11 mouse cellular contexts compared by ENCODE assay signal in the genomic region with DNA sequence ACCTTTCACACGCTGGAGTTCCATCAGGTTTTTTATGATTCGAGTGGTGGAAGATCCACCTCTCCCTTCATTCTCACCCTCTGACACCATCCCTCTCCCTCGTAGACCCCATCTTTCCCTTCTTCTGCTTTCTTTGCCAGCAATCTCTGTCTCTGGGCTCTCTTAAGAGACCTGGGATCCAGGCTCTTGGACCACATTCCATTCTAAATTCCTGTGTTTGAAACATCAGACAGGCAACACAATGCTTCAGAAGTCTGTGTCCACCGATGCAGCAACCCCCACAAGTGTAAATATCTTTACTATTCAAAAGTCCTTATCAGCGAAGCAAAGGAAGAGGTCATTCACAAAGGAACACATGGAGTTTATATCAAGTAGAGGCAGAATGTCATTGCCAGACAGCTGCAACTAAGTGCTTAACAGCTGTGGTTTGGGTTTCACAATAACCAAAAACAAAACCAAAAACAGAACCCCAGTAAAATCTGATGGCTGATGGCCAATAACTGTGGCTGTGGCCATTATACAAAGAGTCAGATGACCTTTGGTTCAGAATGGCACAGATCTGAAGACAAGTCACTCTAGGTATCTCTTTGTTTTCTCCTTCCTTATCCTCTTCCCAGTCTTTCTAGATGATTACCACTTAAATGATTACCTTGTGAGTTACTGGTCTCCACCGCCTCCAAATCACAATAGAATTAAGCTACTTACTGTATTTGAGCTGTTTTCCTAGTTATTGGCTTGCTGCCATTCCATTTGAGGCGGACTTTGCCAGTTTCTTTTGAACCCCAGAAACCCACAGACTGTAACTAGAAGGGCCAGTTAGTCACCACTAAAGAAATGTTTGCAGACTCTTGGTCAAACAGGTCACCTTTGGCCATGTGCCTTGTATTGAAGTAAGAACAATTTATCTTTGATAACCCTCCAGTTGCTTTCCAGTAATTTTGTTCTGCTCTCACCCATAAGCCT.
DNase-seq lines count a peak whose midpoint lies in the region; ATAC-seq and TF ChIP-seq lines count a peak whose summit lies in the region.
"Had no signal": no experiment of that assay in that cellular context is flagged by ENCODE, and none has a peak within 500 bp of the region (broad histone marks: within the 10 kb centered on the region; RNA-seq: fewer than 3 reads in every experiment).

No protein-coding gene starts in this region.

- no peak overlapping the region for H3K4me3 ChIP-seq in heart, adult 2 months
- H3K4me3 ChIP-seq in heart, embryonic 11.5 days (ENCODE audit: low read depth, low read length) = no peak overlapping the region
- no peak overlapping the region for H3K4me3 ChIP-seq in C2C12 (ENCODE audit: insufficient read depth, poor library complexity, severe bottlenecking)
- no peak overlapping the region for H3K4me3 ChIP-seq in midbrain, postnatal 0 days (ENCODE audit: low read depth, low read length)
- H3K4me3 ChIP-seq: hindbrain, embryonic 12.5 days had no signal

- H3K4me1 ChIP-seq in heart, adult 2 months (ENCODE audit: control insufficient read depth, insufficient read depth, low read length) = peaks cover 5% of the 10 kb centered on the region
- H3K4me1 ChIP-seq in heart, embryonic 11.5 days (ENCODE audit: control insufficient read depth, insufficient read depth, low read length) = no peaks in the 10 kb centered on the region
- no peaks in the 10 kb centered on the region for H3K4me1 ChIP-seq in midbrain, postnatal 0 days (ENCODE audit: insufficient read depth, low read length)

- TF ChIP-seq EP300 in heart, adult 2 months (IDR thresholded peaks at IDR 0.05; ENCODE audit: insufficient read depth, low read depth, low read length) = no peak

- H3K79me2 ChIP-seq in heart, adult 2 months (replicated peaks; ENCODE audit: control insufficient read depth, insufficient read depth, low read length) = no peaks in the 10 kb centered on the region
- H3K79me2 ChIP-seq in C2C12 (ENCODE audit: control insufficient read depth, insufficient read depth) = no peaks in the 10 kb centered on the region

- WGBS in heart, adult 2 months = 25% methylated on average over 7 of the region's 7 CpGs
- WGBS in heart, embryonic 11.5 days (ENCODE audit: insufficient replicate concordance) = 47% methylated on average over 7 of the region's 7 CpGs
- 74% methylated on average over 7 of the region's 7 CpGs for WGBS in midbrain, postnatal 0 days

- no peak overlapping the region for H3K4me2 ChIP-seq in heart, embryonic 11.5 days
- H3K4me2 ChIP-seq in midbrain, postnatal 0 days (ENCODE audit: low read depth, low read length, poor library complexity, severe bottlenecking) = no peak overlapping the region
- H3K4me2 ChIP-seq: hindbrain, embryonic 12.5 days had no signal

- intact Hi-C loops in heart, adult 2 months (cut with DNase I) = loop anchor here (1.0 kb wide), 1 partner anchor 52 kb away; no protein-coding TSS in a partner anchor

- H3ac ChIP-seq in C2C12 (ENCODE audit: control insufficient read depth, insufficient read length, low read depth) = no peak overlapping the region

- H3K79me3 ChIP-seq in C2C12 (ENCODE audit: low read depth) = no peaks in the 10 kb centered on the region

- H3K27ac ChIP-seq in heart, adult 2 months = peak overlapping the region; percentile 53
- H3K27ac ChIP-seq in heart, embryonic 11.5 days (ENCODE audit: low read depth, low read length) = no peak overlapping the region
- no peak overlapping the region for H3K27ac ChIP-seq in midbrain, postnatal 0 days (ENCODE audit: low read depth, low read length)
- H3K27ac ChIP-seq: hindbrain, embryonic 12.5 days had no signal

- H3K36me3 ChIP-seq in heart, adult 2 months (ENCODE audit: control insufficient read depth, insufficient read depth, low read length) = peaks cover 13% of the 10 kb centered on the region; the same call in 1 of the 2 replicates
- no peaks in the 10 kb centered on the region for H3K36me3 ChIP-seq in heart, embryonic 11.5 days (ENCODE audit: control insufficient read depth, insufficient read depth, low read length)
- H3K36me3 ChIP-seq in C2C12 (ENCODE audit: control insufficient read depth, insufficient read depth) = no peaks in the 10 kb centered on the region
- no peaks in the 10 kb centered on the region for H3K36me3 ChIP-seq in midbrain, postnatal 0 days (ENCODE audit: insufficient read depth, low read length)
- H3K36me3 ChIP-seq: hindbrain, embryonic 12.5 days had no signal

- TF ChIP-seq CTCF in heart, adult 2 months (IDR thresholded peaks at IDR 0.05) = no peak
- no peak for TF ChIP-seq CTCF in C2C12 (IDR thresholded peaks at IDR 0.05; ENCODE audit: control insufficient read depth, insufficient read depth, insufficient read length)
- TF ChIP-seq CTCF in midbrain, postnatal 0 days (IDR thresholded peaks at IDR 0.05) = no peak

- H3K27me3 ChIP-seq in heart, adult 2 months (ENCODE audit: control insufficient read depth, insufficient read depth, low read length) = no peaks in the 10 kb centered on the region
- H3K27me3 ChIP-seq in heart, embryonic 11.5 days (ENCODE audit: control insufficient read depth, insufficient read depth, low read length) = no peaks in the 10 kb centered on the region
- H3K27me3 ChIP-seq in C2C12 (ENCODE audit: control insufficient read depth, insufficient read depth, insufficient read length) = no peaks in the 10 kb centered on the region
- no peaks in the 10 kb centered on the region for H3K27me3 ChIP-seq in midbrain, postnatal 0 days (ENCODE audit: insufficient read depth, low read length)
- H3K27me3 ChIP-seq: hindbrain, embryonic 12.5 days had no signal

- no peak for ATAC-seq in heart, embryonic 11.5 days (replicated peaks; ENCODE audit: insufficient number of reproducible peaks, low FRiP score, low TSS enrichment)
- no peak for ATAC-seq in cerebellum, adult (ENCODE audit: insufficient number of reproducible peaks, low FRiP score, low TSS enrichment)
- no peak for ATAC-seq in midbrain, postnatal 0 days (ENCODE audit: low FRiP score)
- ATAC-seq: forebrain, embryonic 14.5 days had no signal

- peak in 1 of 2 experiments; percentile 39 for DNase-seq in heart, adult 2 months
- peak; percentile 45 for DNase-seq in fibroblast of lung, adult 2 months (ENCODE audit: low read depth)
- DNase-seq in lung, postnatal 25 days (ENCODE audit: low spot score) = peak; percentile 21
- DNase-seq in frontal cortex, postnatal 25 days (ENCODE audit: low spot score in 2 of 2) = no peak
- no peak for DNase-seq in midbrain, postnatal 0 days (ENCODE audit: low spot score)
- DNase-seq: kidney, adult 18-20 months had no signal

- no peak overlapping the region for H3K9ac ChIP-seq in heart, adult 2 months (ENCODE audit: low read depth, low read length)
- no peak overlapping the region for H3K9ac ChIP-seq in heart, embryonic 11.5 days (ENCODE audit: low read depth, low read length)
- no peak overlapping the region for H3K9ac ChIP-seq in midbrain, postnatal 0 days (replicated peaks; ENCODE audit: low read length, poor library complexity, severe bottlenecking)
- H3K9ac ChIP-seq: hindbrain, embryonic 12.5 days had no signal

- H3K9me3 ChIP-seq in heart, embryonic 11.5 days (replicated peaks; ENCODE audit: control insufficient read depth, low read length) = no peaks in the 10 kb centered on the region
- no peaks in the 10 kb centered on the region for H3K9me3 ChIP-seq in midbrain, postnatal 0 days (ENCODE audit: low read length)
- H3K9me3 ChIP-seq: hindbrain, embryonic 12.5 days had no signal

- 0 out of 2 replicates have a peak, but pooled peaks have one; percentile 27 for TF ChIP-seq POLR2A in heart, adult 2 months (IDR thresholded peaks at IDR 0.05; ENCODE audit: insufficient read depth, low read depth, low read length)

TF ChIP-seq in C2C12, 6 proteins besides CTCF, POLR2A, EP300 and RAD21:
- TF ChIP-seq MYOG (IDR thresholded peaks at IDR 0.05; ENCODE audit: control insufficient read depth, extremely low read depth, insufficient read length) (no peak), CEBPB (IDR thresholded peaks at IDR 0.05; ENCODE audit: low read depth) (peak; percentile 88), FOSL1 (IDR thresholded peaks at IDR 0.05; ENCODE audit: insufficient read depth, low read length, poor library complexity, severe bottlenecking) (no peak), MYOD1 (IDR thresholded peaks at IDR 0.05; ENCODE audit: control insufficient read depth, insufficient read length, low read depth) (peak; percentile 81), USF1 (IDR thresholded peaks at IDR 0.05; ENCODE audit: low read depth) (peak; percentile 40), MAX (IDR thresholded peaks at IDR 0.05) (peak; percentile 8)

Comparison
In these comparisons a context has a peak if more than half of its experiments do, and no peak if none do; other contexts are left out.
1. DNase-seq: peak in fibroblast of lung, adult 2 months (single experiment) and lung, postnatal 25 days (single experiment); none in frontal cortex, postnatal 25 days (0 of 2) and midbrain, postnatal 0 days (single experiment).